Mouse (Mus musculus): ENCODE data around the gene Tmem107. TPM values are rescaled to one million over a fixed set of nuclear protein-coding genes. Genes with fewer than 3 reads are reported as not detected.
A peak's percentile ranks its signal among the peaks of the same experiment; 100 is the strongest.

Gene Tmem107
- polyA plus RNA-seq, 1 experiment from 2014 or later, result 48.2 TPM

- Histone ChIP-seq H3K4me1 (peaks cover 32% of the 10 kb centered on the region), H3K4me2 (peak overlapping the region; percentile 88), H3K9ac (peak overlapping the region; percentile 85), H3K27me3 (no peaks in the 10 kb centered on the region), H3K36me3 (peaks cover 36% of the 10 kb centered on the region), H3K9me3 (no peaks in the 10 kb centered on the region), H3K27ac (no peak overlapping the region), H3K4me3 (peak overlapping the region; percentile 86)
- no peak for ATAC-seq (ENCODE audit: insufficient number of reproducible peaks, insufficient read depth, low FRiP score, low TSS enrichment, low read depth)
- WGBS, result 15% methylated on average over 9 of the region's 9 CpGs
These were observed 24.2 kb upstream of the Tmem107 start for GRCm38 (mm10) chr11:69046395-69046774.

- H3K9me3 ChIP-seq, result no peaks in the 10 kb centered on the region
- 87% methylated on average over 12 of the region's 12 CpGs for WGBS
- ATAC-seq (ENCODE audit: insufficient number of reproducible peaks, insufficient read depth, low FRiP score, low TSS enrichment, low read depth), result no peak
- peaks cover 32% of the 10 kb centered on the region for H3K4me1 ChIP-seq
- peak overlapping the region; percentile 32; the same call in 1 of the 2 replicates for H3K9ac ChIP-seq
- no peaks in the 10 kb centered on the region for H3K27me3 ChIP-seq
- peaks cover 40% of the 10 kb centered on the region for H3K36me3 ChIP-seq
- peak overlapping the region; percentile 88 for H3K4me2 ChIP-seq
- H3K4me3 ChIP-seq, result peak overlapping the region; percentile 86; the same call in 1 of the 2 replicates
- H3K27ac ChIP-seq, result no peak overlapping the region
These were observed 23.0 kb upstream of the Tmem107 start for GRCm38 (mm10) chr11:69047592-69047991.

- Histone ChIP-seq H3K36me3 (peaks cover 43% of the 10 kb centered on the region), H3K4me2 (0 out of 2 replicates have a peak overlapping the region, but pooled peaks have one; percentile 88), H3K27ac (no peak overlapping the region), H3K9me3 (no peaks in the 10 kb centered on the region), H3K9ac (peak overlapping the region; percentile 22; the same call in 1 of the 2 replicates), H3K4me1 (peaks cover 32% of the 10 kb centered on the region), H3K27me3 (no peaks in the 10 kb centered on the region), H3K4me3 (no peak overlapping the region)
- ATAC-seq (ENCODE audit: insufficient number of reproducible peaks, insufficient read depth, low FRiP score, low TSS enrichment, low read depth), result no peak
- 93% methylated on average over 14 of the region's 14 CpGs for WGBS
These were observed 22.5 kb upstream of the Tmem107 start for GRCm38 (mm10) chr11:69048151-69048550.

- ATAC-seq (ENCODE audit: insufficient number of reproducible peaks, insufficient read depth, low FRiP score, low TSS enrichment, low read depth), result no peak
These were observed 19.9 kb upstream of the Tmem107 start for GRCm38 (mm10) chr11:69050748-69051147.

GRCm38 (mm10) chr11:69051771-69052170 lies 18.8 kb upstream of the Tmem107 start:
- H3K4me2 ChIP-seq, result no peak overlapping the region
- ATAC-seq (ENCODE audit: insufficient number of reproducible peaks, insufficient read depth, low FRiP score, low TSS enrichment, low read depth), result no peak
- H3K4me3 ChIP-seq, result no peak overlapping the region
- H3K9ac ChIP-seq, result no peak overlapping the region
- no peak overlapping the region for H3K27ac ChIP-seq
- 87% methylated on average over 4 of the region's 4 CpGs for WGBS
- peaks cover 56% of the 10 kb centered on the region for H3K36me3 ChIP-seq
- H3K9me3 ChIP-seq, result no peaks in the 10 kb centered on the region
- peaks cover 25% of the 10 kb centered on the region for H3K4me1 ChIP-seq
- H3K27me3 ChIP-seq, result no peaks in the 10 kb centered on the region

More at GRCm38 (mm10) chr11:69050748-69051147, 19.9 kb upstream of the Tmem107 start:
- Histone ChIP-seq H3K4me3 (no peak overlapping the region), H3K27me3 (no peaks in the 10 kb centered on the region), H3K27ac (no peak overlapping the region), H3K4me1 (peaks cover 32% of the 10 kb centered on the region), H3K4me2 (no peak overlapping the region), H3K36me3 (peaks cover 56% of the 10 kb centered on the region), H3K9me3 (no peaks in the 10 kb centered on the region), H3K9ac (no peak overlapping the region)
- 94% methylated on average over 8 of the region's 8 CpGs for WGBS

GRCm38 (mm10) chr11:69052824-69053421 lies 17.7 kb upstream of the Tmem107 start:
- WGBS, result 92% methylated on average over 2 of the region's 2 CpGs
- Histone ChIP-seq H3K9ac (no peak overlapping the region), H3K36me3 (peaks cover 51% of the 10 kb centered on the region), H3K4me1 (peaks cover 15% of the 10 kb centered on the region), H3K27ac (no peak overlapping the region), H3K4me3 (no peak overlapping the region), H3K4me2 (no peak overlapping the region), H3K9me3 (no peaks in the 10 kb centered on the region), H3K27me3 (no peaks in the 10 kb centered on the region)
- no peak for ATAC-seq (ENCODE audit: insufficient number of reproducible peaks, insufficient read depth, low FRiP score, low TSS enrichment, low read depth)

GRCm38 (mm10) chr11:69053848-69054247 lies 16.8 kb upstream of the Tmem107 start:
- ATAC-seq (ENCODE audit: insufficient number of reproducible peaks, insufficient read depth, low FRiP score, low TSS enrichment, low read depth), result no peak
- Histone ChIP-seq H3K27me3 (no peaks in the 10 kb centered on the region), H3K4me2 (no peak overlapping the region), H3K9me3 (no peaks in the 10 kb centered on the region), H3K4me1 (peaks cover 15% of the 10 kb centered on the region), H3K36me3 (peaks cover 42% of the 10 kb centered on the region), H3K9ac (no peak overlapping the region), H3K4me3 (no peak overlapping the region), H3K27ac (no peak overlapping the region)
- 78% methylated on average over 3 of the region's 3 CpGs for WGBS

- 69% methylated on average over 2 of the region's 2 CpGs for WGBS
- H3K4me3 ChIP-seq, result peak overlapping the region; percentile 81
- ATAC-seq (ENCODE audit: insufficient number of reproducible peaks, insufficient read depth, low FRiP score, low TSS enrichment, low read depth), result no peak
- H3K9me3 ChIP-seq, result no peaks in the 10 kb centered on the region
- H3K4me2 ChIP-seq, result peak overlapping the region; percentile 84
- peak overlapping the region; percentile 76 for H3K9ac ChIP-seq
- H3K27ac ChIP-seq, result peak overlapping the region; percentile 87; the same call in 1 of the 2 replicates
- H3K27me3 ChIP-seq, result no peaks in the 10 kb centered on the region
- peaks cover 12% of the 10 kb centered on the region for H3K36me3 ChIP-seq
- peaks cover 24% of the 10 kb centered on the region for H3K4me1 ChIP-seq
These were observed 12.3 kb upstream of the Tmem107 start for GRCm38 (mm10) chr11:69058265-69058664.

- Histone ChIP-seq H3K27me3 (no peaks in the 10 kb centered on the region), H3K4me1 (peaks cover 24% of the 10 kb centered on the region), H3K4me2 (peak overlapping the region; percentile 84), H3K9ac (peak overlapping the region; percentile 76), H3K27ac (peak overlapping the region; percentile 87), H3K36me3 (peaks cover 6% of the 10 kb centered on the region), H3K9me3 (no peaks in the 10 kb centered on the region), H3K4me3 (peak overlapping the region; percentile 81)
- ATAC-seq (ENCODE audit: insufficient number of reproducible peaks, insufficient read depth, low FRiP score, low TSS enrichment, low read depth), result no peak
- WGBS, result under 1% methylated on average over 19 of the region's 19 CpGs
These were observed 11.8 kb upstream of the Tmem107 start for GRCm38 (mm10) chr11:69058729-69059356.

- H3K9me3 ChIP-seq, result no peaks in the 10 kb centered on the region
- H3K36me3 ChIP-seq, result 0 out of 2 replicates have a peak, but pooled peaks cover under 1% of the 10 kb centered on the region
- peak within 1 kb of the TSS; percentile 84 for H3K4me2 ChIP-seq
- H3K4me1 ChIP-seq, result peaks cover 30% of the 10 kb centered on the region
- WGBS, result under 1% methylated on average over 64 of the region's 64 CpGs
- ATAC-seq (ENCODE audit: insufficient number of reproducible peaks, insufficient read depth, low FRiP score, low TSS enrichment, low read depth), result peak; percentile 91
- peak within 1 kb of the TSS; percentile 87 for H3K9ac ChIP-seq
- no peaks in the 10 kb centered on the region for H3K27me3 ChIP-seq
- H3K27ac ChIP-seq, result peak within 1 kb of the TSS; percentile 89
- peak within 1 kb of the TSS; percentile 81 for H3K4me3 ChIP-seq
These were observed 11.1 kb upstream of the Tmem107 start, which contains the start of gene Borcs6 for GRCm38 (mm10) chr11:69059357-69059974. Gene Borcs6, plus strand, starts transcription at chr11:69059717.

GRCm38 (mm10) chr11:69059975-69060411 lies 10.6 kb upstream of the Tmem107 start:
- peak overlapping the region; percentile 89 for H3K27ac ChIP-seq
- H3K9me3 ChIP-seq, result no peaks in the 10 kb centered on the region
- peak overlapping the region; percentile 87 for H3K9ac ChIP-seq
- H3K4me1 ChIP-seq, result peaks cover 34% of the 10 kb centered on the region
- H3K4me2 ChIP-seq, result peak overlapping the region; percentile 84
- 0% methylated on average over 49 of the region's 49 CpGs for WGBS
- no peaks in the 10 kb centered on the region for H3K27me3 ChIP-seq
- H3K36me3 ChIP-seq, result no peaks in the 10 kb centered on the region
- peak overlapping the region; percentile 81 for H3K4me3 ChIP-seq
- peak; percentile 24; the same call in 1 of the 2 replicates for ATAC-seq (ENCODE audit: insufficient number of reproducible peaks, insufficient read depth, low FRiP score, low TSS enrichment, low read depth)

Measured in embryonic facial prominence, embryonic 13.5 days (tissue).